Mouse (Mus musculus) liver, adult 2 months (tissue): Measurements from ENCODE around the gene Pom121l2.

Source experiments
- CTCF ChIP-seq: fragments of 200-500 bp; IDR thresholded peaks from 2 replicates; pipeline ENCODE4 v1.5.1; 2011; ENCODE audit warnings: low read depth, low read length, control low read depth
- POLR2A ChIP-seq: fragments of 200-500 bp; IDR thresholded peaks from 2 replicates; pipeline ENCODE4 v1.6.1; 2011; ENCODE audit warnings: low read length, control low read depth; ENCODE audit not compliant: insufficient read depth; ENCODE audit errors: extremely low read depth

DNA sequence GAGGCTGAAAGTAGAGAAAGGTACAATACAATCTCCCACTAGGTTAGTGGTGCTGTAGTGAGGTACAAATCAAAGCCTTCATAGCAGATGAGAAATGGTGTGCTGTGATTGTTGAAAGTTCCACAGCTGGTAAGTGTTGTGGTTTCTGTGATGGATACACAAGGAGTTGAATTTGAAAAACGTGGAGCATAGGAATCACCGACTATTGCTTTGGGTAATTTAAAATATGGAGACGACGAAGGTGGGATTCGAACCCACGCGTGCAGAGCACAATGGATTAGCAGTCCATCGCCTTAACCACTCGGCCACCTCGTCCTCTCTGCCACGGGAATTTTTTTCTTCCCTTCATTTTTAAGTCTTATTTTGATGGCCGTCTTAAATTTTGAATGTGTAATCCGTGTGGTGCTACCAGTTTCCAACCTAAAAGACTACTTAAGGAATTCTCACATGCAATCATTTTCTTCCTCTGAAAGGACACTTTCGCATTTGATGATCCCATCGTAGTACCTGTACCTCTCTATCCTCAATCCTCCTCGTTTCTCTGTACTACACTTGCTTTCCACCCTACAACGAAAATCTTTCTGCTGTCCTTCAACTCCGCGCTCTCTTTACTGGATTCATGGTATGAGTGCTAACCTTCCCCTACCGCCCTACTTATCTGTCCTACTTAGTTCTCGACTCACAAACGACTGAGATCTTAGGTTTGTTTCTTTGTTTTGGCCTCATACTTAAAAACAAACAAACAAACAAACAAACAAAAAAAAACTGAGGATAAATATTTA lies 13.2 kb downstream of the Pom121l2 start:
- no peak for TF ChIP-seq CTCF
- TF ChIP-seq POLR2A, result no peak
